Mouse (Mus musculus) forebrain, embryonic 10.5 days (tissue): ENCODE data around the gene Rcn1. TPM values are rescaled to one million over a fixed set of nuclear protein-coding genes. Genes with fewer than 3 reads are reported as not detected.
A peak's percentile ranks its signal among the peaks of the same experiment; 100 is the strongest.

Experiments used
- DNase-seq: peaks from one replicate; pipeline ENCODE4 v3.0.0-alpha.2; 2017; ENCODE audit warnings: low spot score; ENCODE audit errors: extremely low spot score
- H3K27ac ChIP-seq: fragments of 300-500 bp; sonication (generic); 2 replicates; pipeline ENCODE4 v1.5.1; 2016; ENCODE audit warnings: mild to moderate bottlenecking
- H3K27me3 ChIP-seq: fragments of 300-500 bp; sonication (generic); 2 replicates; pipeline ENCODE4 v1.6.1; 2016; ENCODE audit warnings: mild to moderate bottlenecking; ENCODE audit not compliant: poor library complexity, severe bottlenecking
- H3K36me3 ChIP-seq: fragments of 300-500 bp; sonication (generic); replicated peaks from 2 replicates; pipeline ENCODE4 v1.6.1; 2016; ENCODE audit warnings: mild to moderate bottlenecking, moderate library complexity
- H3K4me1 ChIP-seq: fragments of 300-500 bp; sonication (generic); 2 replicates; pipeline ENCODE4 v1.6.1; 2016
- H3K4me3 ChIP-seq: fragments of 300-500 bp; sonication (generic); 2 replicates; pipeline ENCODE4 v1.5.1; 2016; ENCODE audit warnings: mild to moderate bottlenecking, moderate library complexity
- H3K9me3 ChIP-seq: fragments of 300-500 bp; sonication (generic); 2 replicates; pipeline ENCODE4 v1.6.1; 2016; ENCODE audit warnings: mild to moderate bottlenecking, moderate library complexity
- WGBS: fragments of 180-500 bp; shearing (Covaris S2); methylation state at CpG from one replicate; pipeline ENCODE4 v1.1.7; 2016; 5-methylcytosine and 5-hydroxymethylcytosine counted together
- polyA plus RNA-seq: library from polyadenylated mRNA; unstranded; fragments of >200 nt; fragmentation: Nextera tagmentation; extraction: Ambion mirVana; gene quantifications from 2 replicates; pipeline ENCODE4 v1.2.1, GENCODE M21; 2016

Rcn1 gene
- polyA plus RNA-seq, 1 experiment from 2014 or later: 110 TPM

- no peaks in the 10 kb centered on the region for H3K27me3 ChIP-seq
- WGBS: 77% methylated on average over 7 of the region's 7 CpGs
- H3K4me3 ChIP-seq: no peak overlapping the region
- H3K27ac ChIP-seq: no peak overlapping the region
- peaks cover 27% of the 10 kb centered on the region for H3K4me1 ChIP-seq
- H3K9me3 ChIP-seq: no peaks in the 10 kb centered on the region
- H3K36me3 ChIP-seq: no peaks in the 10 kb centered on the region
- no peak for DNase-seq
Measured at GRCm38 (mm10) chr2:105416046-105416659, 17.0 kb upstream of the Rcn1 start.

- H3K27ac ChIP-seq: no peak overlapping the region
- no peaks in the 10 kb centered on the region for H3K9me3 ChIP-seq
- H3K36me3 ChIP-seq: no peaks in the 10 kb centered on the region
- WGBS: 91% methylated on average over 2 of the region's 2 CpGs
- H3K27me3 ChIP-seq: no peaks in the 10 kb centered on the region
- DNase-seq: no peak
- H3K4me3 ChIP-seq: no peak overlapping the region
- H3K4me1 ChIP-seq: peaks cover 27% of the 10 kb centered on the region
Measured at GRCm38 (mm10) chr2:105414309-105414708, 15.2 kb upstream of the Rcn1 start.

- no peak for DNase-seq
- WGBS: 86% methylated on average over 1 of the region's 1 CpGs
Measured at GRCm38 (mm10) chr2:105409253-105409652, 10.1 kb upstream of the Rcn1 start.

GRCm38 (mm10) chr2:105408511-105408910 lies 9.4 kb upstream of the Rcn1 start:
- H3K36me3 ChIP-seq: no peaks in the 10 kb centered on the region
- no peaks in the 10 kb centered on the region for H3K9me3 ChIP-seq
- H3K4me3 ChIP-seq: no peak overlapping the region
- no peaks in the 10 kb centered on the region for H3K4me1 ChIP-seq
- WGBS: 82% methylated on average over 4 of the region's 4 CpGs
- DNase-seq: no peak
- no peak overlapping the region for H3K27ac ChIP-seq
- no peaks in the 10 kb centered on the region for H3K27me3 ChIP-seq

More at GRCm38 (mm10) chr2:105409253-105409652, 10.1 kb upstream of the Rcn1 start:
- Histone ChIP-seq H3K27ac (no peak overlapping the region), H3K4me1 (no peaks in the 10 kb centered on the region), H3K4me3 (no peak overlapping the region), H3K9me3 (no peaks in the 10 kb centered on the region), H3K27me3 (no peaks in the 10 kb centered on the region), H3K36me3 (no peaks in the 10 kb centered on the region)

DNA sequence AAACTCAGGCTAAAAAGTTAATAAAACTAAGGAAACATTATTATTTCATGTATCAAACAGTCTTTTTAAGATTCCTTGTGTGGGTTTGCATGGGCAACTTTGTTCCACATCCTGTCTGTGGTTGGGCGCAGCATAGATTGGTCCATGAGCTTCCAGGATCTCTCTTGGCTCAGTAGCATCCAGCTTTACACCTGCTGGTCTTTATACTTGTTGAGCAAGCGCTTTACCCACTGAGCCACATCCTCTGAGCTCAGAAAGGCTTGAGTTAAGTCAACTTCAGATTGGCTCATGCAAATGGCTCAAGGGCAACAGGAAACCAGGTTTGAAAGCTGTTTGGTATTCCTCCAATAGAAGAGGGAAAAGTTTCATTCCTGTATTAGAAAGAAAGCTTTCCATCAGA lies 3.1 kb upstream of the Rcn1 start:
- no peak for DNase-seq
- H3K9me3 ChIP-seq: no peaks in the 10 kb centered on the region
- H3K4me1 ChIP-seq: peaks cover 24% of the 10 kb centered on the region
- H3K4me3 ChIP-seq: no peak overlapping the region
- 89% methylated on average over 2 of the region's 2 CpGs for WGBS
- H3K36me3 ChIP-seq: no peaks in the 10 kb centered on the region
- H3K27me3 ChIP-seq: peaks cover 18% of the 10 kb centered on the region
- no peak overlapping the region for H3K27ac ChIP-seq

GRCm38 (mm10) chr2:105400558-105400957 lies 1.4 kb upstream of the Rcn1 start:
- Histone ChIP-seq H3K4me3 (no peak overlapping the region), H3K9me3 (no peaks in the 10 kb centered on the region), H3K4me1 (peaks cover 35% of the 10 kb centered on the region), H3K36me3 (peaks cover 15% of the 10 kb centered on the region), H3K27me3 (peaks cover 18% of the 10 kb centered on the region), H3K27ac (no peak overlapping the region)
- WGBS: 93% methylated on average over 4 of the region's 4 CpGs
- DNase-seq: no peak

GRCm38 (mm10) chr2:105398636-105399084 lies 459 bp downstream of the Rcn1 start:
- Histone ChIP-seq H3K36me3 (peaks cover 34% of the 10 kb centered on the region), H3K9me3 (no peaks in the 10 kb centered on the region), H3K27me3 (peaks cover 18% of the 10 kb centered on the region), H3K27ac (peak overlapping the region; percentile 96), H3K4me3 (peak overlapping the region; percentile 82), H3K4me1 (peaks cover 35% of the 10 kb centered on the region)
- no peak for DNase-seq
- WGBS: 0% methylated on average over 31 of the region's 31 CpGs

DNA sequence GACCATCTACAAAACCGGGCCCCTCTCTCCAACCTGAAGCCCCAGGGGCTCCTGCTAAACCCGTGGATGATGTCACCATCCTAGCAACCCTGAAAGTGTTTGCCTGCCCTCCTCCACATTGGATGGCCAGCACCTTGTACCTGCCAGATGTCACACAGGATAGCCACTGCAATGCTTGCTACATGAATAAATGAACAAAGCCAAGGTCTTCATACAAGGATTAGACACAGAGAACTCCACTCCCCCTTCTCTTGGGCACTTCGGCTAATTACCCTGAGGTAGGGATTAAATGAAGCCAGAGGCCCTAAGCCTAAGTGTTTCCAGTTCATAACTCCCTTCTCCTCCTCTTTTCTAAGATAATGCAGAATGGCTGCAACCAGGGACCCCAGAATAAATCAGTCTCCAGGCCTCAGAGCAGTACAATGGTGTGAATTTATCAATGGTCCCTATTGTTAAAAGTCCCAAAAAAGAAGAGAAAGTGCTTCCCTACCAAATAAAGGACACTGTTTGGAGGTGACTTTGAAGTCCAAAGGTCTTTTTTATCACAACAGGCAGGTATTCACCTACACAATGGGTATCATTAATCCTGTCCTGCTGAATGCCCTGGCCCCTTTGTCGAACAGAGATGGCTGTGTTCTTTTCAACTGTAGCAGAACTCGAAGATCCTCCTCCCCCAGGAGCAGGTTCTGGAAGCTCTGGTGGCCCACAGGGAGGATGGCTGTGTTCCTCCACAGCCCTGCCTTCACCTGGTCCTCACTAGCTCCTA lies 1.5 kb downstream of the Rcn1 start:
- Histone ChIP-seq H3K27ac (peak overlapping the region; percentile 96), H3K36me3 (peaks cover 44% of the 10 kb centered on the region), H3K9me3 (no peaks in the 10 kb centered on the region), H3K4me3 (peak overlapping the region; percentile 82), H3K4me1 (peaks cover 35% of the 10 kb centered on the region), H3K27me3 (peaks cover 18% of the 10 kb centered on the region)
- 17% methylated on average over 5 of the region's 5 CpGs for WGBS
- no peak for DNase-seq

GRCm38 (mm10) chr2:105396066-105396465 lies 3.1 kb downstream of the Rcn1 start:
- no peak overlapping the region for H3K4me3 ChIP-seq
- H3K36me3 ChIP-seq: peaks cover 60% of the 10 kb centered on the region
- no peak overlapping the region for H3K27ac ChIP-seq
- no peak for DNase-seq
- WGBS: 92% methylated on average over 9 of the region's 9 CpGs
- H3K4me1 ChIP-seq: peaks cover 40% of the 10 kb centered on the region
- peaks cover 11% of the 10 kb centered on the region for H3K27me3 ChIP-seq
- no peaks in the 10 kb centered on the region for H3K9me3 ChIP-seq

- no peaks in the 10 kb centered on the region for H3K27me3 ChIP-seq
- no peak for DNase-seq
- WGBS: 91% methylated on average over 4 of the region's 4 CpGs
- peaks cover 76% of the 10 kb centered on the region for H3K36me3 ChIP-seq
- H3K4me1 ChIP-seq: peaks cover 40% of the 10 kb centered on the region
- no peaks in the 10 kb centered on the region for H3K9me3 ChIP-seq
- no peak overlapping the region for H3K4me3 ChIP-seq
- no peak overlapping the region for H3K27ac ChIP-seq
Measured at GRCm38 (mm10) chr2:105394375-105394774, 4.7 kb downstream of the Rcn1 start.

- Histone ChIP-seq H3K4me3 (no peak overlapping the region), H3K27me3 (no peaks in the 10 kb centered on the region), H3K4me1 (peaks cover 24% of the 10 kb centered on the region), H3K27ac (no peak overlapping the region), H3K9me3 (no peaks in the 10 kb centered on the region), H3K36me3 (peaks cover 94% of the 10 kb centered on the region)
- 92% methylated on average over 2 of the region's 2 CpGs for WGBS
- DNase-seq: no peak
Measured at GRCm38 (mm10) chr2:105392514-105392913, 6.6 kb downstream of the Rcn1 start.

DNA sequence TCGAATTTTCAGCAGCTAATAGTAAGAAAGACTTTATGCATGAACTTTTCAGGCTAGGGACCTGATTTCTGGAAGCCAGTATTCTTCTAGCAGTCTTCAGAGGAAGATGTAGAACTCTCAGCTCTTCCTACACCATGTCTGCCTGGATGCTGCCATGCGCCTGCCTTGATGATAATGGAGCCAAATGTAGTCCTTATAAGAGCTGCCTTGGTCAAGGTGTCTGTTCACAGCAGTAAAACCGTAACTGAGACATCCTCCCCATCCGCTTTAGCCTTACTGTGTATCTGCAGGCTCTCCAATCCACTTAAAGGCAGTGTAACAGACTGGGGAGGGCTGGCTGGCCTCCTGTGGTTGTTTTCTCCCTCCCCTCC lies 7.7 kb downstream of the Rcn1 start:
- DNase-seq: no peak
- 91% methylated on average over 4 of the region's 4 CpGs for WGBS
- Histone ChIP-seq H3K27me3 (no peaks in the 10 kb centered on the region), H3K4me3 (no peak overlapping the region), H3K4me1 (peaks cover 13% of the 10 kb centered on the region), H3K27ac (no peak overlapping the region), H3K36me3 (peaks cover 99% of the 10 kb centered on the region), H3K9me3 (no peaks in the 10 kb centered on the region)

GRCm38 (mm10) chr2:105390653-105391413 lies 8.3 kb downstream of the Rcn1 start:
- H3K4me3 ChIP-seq: no peak overlapping the region
- no peak for DNase-seq
- H3K4me1 ChIP-seq: peaks cover 10% of the 10 kb centered on the region; the same call in 1 of the 2 replicates
- peaks cover 99% of the 10 kb centered on the region for H3K36me3 ChIP-seq
- no peaks in the 10 kb centered on the region for H3K27me3 ChIP-seq
- H3K9me3 ChIP-seq: no peaks in the 10 kb centered on the region
- H3K27ac ChIP-seq: no peak overlapping the region
- WGBS: 85% methylated on average over 6 of the region's 6 CpGs
